Mouse (Mus musculus) intestine, embryonic 16.5 days (tissue): ENCODE measurements around the gene Tln2. TPM values are rescaled to one million over a fixed set of nuclear protein-coding genes. Genes with fewer than 3 reads are reported as not detected.
A peak's percentile ranks its signal among the peaks of the same experiment; 100 is the strongest.

Experiments used
- ATAC-seq: fragments of 200-750 bp; cut with Nextera tagmentation; 2 replicates; pipeline ENCODE4 v1.8.0; 2017; ENCODE audit warnings: moderate TSS enrichment, moderate library complexity
- H3K27ac ChIP-seq: fragments of 300-500 bp; sonication (generic); 2 replicates; pipeline ENCODE4 v1.5.1; 2014; ENCODE audit warnings: mild to moderate bottlenecking, low read length
- H3K27me3 ChIP-seq: fragments of 300-500 bp; sonication (generic); replicated peaks from 2 replicates; pipeline ENCODE4 v1.6.1; 2014; ENCODE audit warnings: low read length, control low read depth, mixed read lengths; ENCODE audit not compliant: control insufficient read depth, insufficient read depth
- H3K36me3 ChIP-seq: fragments of 300-500 bp; sonication (generic); 2 replicates; pipeline ENCODE4 v1.6.1; 2014; ENCODE audit warnings: low read length, control low read depth; ENCODE audit not compliant: control insufficient read depth, insufficient read depth
- H3K4me1 ChIP-seq: fragments of 300-500 bp; sonication (generic); 2 replicates; pipeline ENCODE4 v1.6.1; 2014; ENCODE audit warnings: low read length, control low read depth, mixed read lengths; ENCODE audit not compliant: control insufficient read depth, insufficient read depth
- H3K4me2 ChIP-seq: fragments of 300-500 bp; sonication (generic); 2 replicates; pipeline ENCODE4 v1.6.1; 2014; ENCODE audit warnings: low read depth, low read length, control low read depth
- H3K4me3 ChIP-seq: fragments of 300-500 bp; sonication (generic); 2 replicates; pipeline ENCODE4 v1.5.1; 2014; ENCODE audit warnings: mild to moderate bottlenecking, low read length
- H3K9ac ChIP-seq: fragments of 300-500 bp; sonication (generic); 2 replicates; pipeline ENCODE4 v1.6.1; 2014; ENCODE audit warnings: low read depth, low read length
- H3K9me3 ChIP-seq: fragments of 300-500 bp; sonication (generic); 2 replicates; pipeline ENCODE4 v1.6.1; 2016; ENCODE audit warnings: low read length, control low read depth; ENCODE audit not compliant: control insufficient read depth
- WGBS: fragments of 180-500 bp; shearing (Covaris S2); extraction: QIAGEN DNeasy Blood & Tissue Kit; methylation state at CpG from one replicate; pipeline ENCODE4 v1.1.7; 2014; 5-methylcytosine and 5-hydroxymethylcytosine counted together
- polyA plus RNA-seq: library from polyadenylated mRNA; unstranded; fragments of >200 nt; fragmentation: Nextera tagmentation; extraction: Ambion mirVana; gene quantifications from 2 replicates; pipeline ENCODE4 v1.2.1, GENCODE M21; 2015

Gene Tln2
- polyA plus RNA-seq, 1 experiment from 2014 or later: 19.8 TPM

GRCm38 (mm10) chr9:67265513-67265912 lies 294.0 kb downstream of the Tln2 start:
- Histone ChIP-seq H3K36me3 (no peaks in the 10 kb centered on the region), H3K4me2 (no peak overlapping the region), H3K9me3 (no peaks in the 10 kb centered on the region), H3K4me3 (no peak overlapping the region), H3K9ac (no peak overlapping the region), H3K27ac (no peak overlapping the region), H3K4me1 (peaks cover 27% of the 10 kb centered on the region), H3K27me3 (no peaks in the 10 kb centered on the region)
- WGBS: 67% methylated on average over 11 of the region's 11 CpGs
- ATAC-seq: no peak

GRCm38 (mm10) chr9:67264896-67265295 lies 294.6 kb downstream of the Tln2 start:
- WGBS: 55% methylated on average over 2 of the region's 2 CpGs
- Histone ChIP-seq H3K4me3 (no peak overlapping the region), H3K9ac (no peak overlapping the region), H3K27ac (no peak overlapping the region), H3K4me1 (peaks cover 22% of the 10 kb centered on the region), H3K27me3 (no peaks in the 10 kb centered on the region), H3K4me2 (no peak overlapping the region), H3K9me3 (no peaks in the 10 kb centered on the region), H3K36me3 (no peaks in the 10 kb centered on the region)
- no peak for ATAC-seq

GRCm38 (mm10) chr9:67260835-67261599 lies 298.5 kb downstream of the Tln2 start:
- peaks cover 20% of the 10 kb centered on the region for H3K4me1 ChIP-seq
- 37% methylated on average over 13 of the region's 13 CpGs for WGBS
- H3K4me3 ChIP-seq: no peak overlapping the region
- peak overlapping the region; percentile 32 for H3K4me2 ChIP-seq
- no peak overlapping the region for H3K9ac ChIP-seq
- no peaks in the 10 kb centered on the region for H3K9me3 ChIP-seq
- peak; percentile 89 for ATAC-seq
- no peaks in the 10 kb centered on the region for H3K27me3 ChIP-seq
- no peaks in the 10 kb centered on the region for H3K36me3 ChIP-seq
- H3K27ac ChIP-seq: peak overlapping the region; percentile 62

GRCm38 (mm10) chr9:67250141-67250540 lies 309.4 kb downstream of the Tln2 start:
- 0 out of 2 replicates have a peak, but pooled peaks cover 3% of the 10 kb centered on the region for H3K4me1 ChIP-seq
- H3K36me3 ChIP-seq: peaks cover 3% of the 10 kb centered on the region
- no peaks in the 10 kb centered on the region for H3K27me3 ChIP-seq
- H3K4me3 ChIP-seq: no peak overlapping the region
- H3K9me3 ChIP-seq: peaks cover 2% of the 10 kb centered on the region; the same call in 1 of the 2 replicates
- no peak overlapping the region for H3K9ac ChIP-seq
- WGBS: 44% methylated on average over 2 of the region's 2 CpGs
- ATAC-seq: no peak
- no peak overlapping the region for H3K4me2 ChIP-seq
- H3K27ac ChIP-seq: no peak overlapping the region

GRCm38 (mm10) chr9:67247365-67247950 lies 312.0 kb downstream of the Tln2 start:
- H3K4me2 ChIP-seq: no peak overlapping the region
- WGBS: 90% methylated on average over 10 of the region's 10 CpGs
- no peaks in the 10 kb centered on the region for H3K27me3 ChIP-seq
- no peak for ATAC-seq
- 0 out of 2 replicates have a peak, but pooled peaks cover 3% of the 10 kb centered on the region for H3K4me1 ChIP-seq
- H3K4me3 ChIP-seq: no peak overlapping the region
- no peak overlapping the region for H3K9ac ChIP-seq
- H3K36me3 ChIP-seq: 0 out of 2 replicates have a peak, but pooled peaks cover 2% of the 10 kb centered on the region
- no peak overlapping the region for H3K27ac ChIP-seq
- H3K9me3 ChIP-seq: peaks cover 3% of the 10 kb centered on the region; the same call in 1 of the 2 replicates

GRCm38 (mm10) chr9:67245265-67245664 lies 314.2 kb downstream of the Tln2 start:
- Histone ChIP-seq H3K27me3 (no peaks in the 10 kb centered on the region), H3K4me1 (0 out of 2 replicates have a peak, but pooled peaks cover 1% of the 10 kb centered on the region), H3K27ac (no peak overlapping the region), H3K9me3 (peaks cover 3% of the 10 kb centered on the region; the same call in 1 of the 2 replicates), H3K4me2 (no peak overlapping the region), H3K4me3 (no peak overlapping the region), H3K9ac (no peak overlapping the region), H3K36me3 (0 out of 2 replicates have a peak, but pooled peaks cover 2% of the 10 kb centered on the region)
- no peak for ATAC-seq
- WGBS: 95% methylated on average over 2 of the region's 2 CpGs

- no peak overlapping the region for H3K4me3 ChIP-seq
Measured at GRCm38 (mm10) chr9:67241683-67242082, 317.8 kb downstream of the Tln2 start.

GRCm38 (mm10) chr9:67240456-67240855 lies 319.0 kb downstream of the Tln2 start:
- H3K9me3 ChIP-seq: peaks cover 3% of the 10 kb centered on the region; the same call in 1 of the 2 replicates
- no peaks in the 10 kb centered on the region for H3K27me3 ChIP-seq
- H3K4me3 ChIP-seq: no peak overlapping the region
- H3K9ac ChIP-seq: no peak overlapping the region
- no peak for ATAC-seq
- WGBS: 83% methylated on average over 9 of the region's 9 CpGs
- H3K27ac ChIP-seq: no peak overlapping the region
- H3K4me2 ChIP-seq: no peak overlapping the region
- no peaks in the 10 kb centered on the region for H3K36me3 ChIP-seq
- peaks cover 9% of the 10 kb centered on the region for H3K4me1 ChIP-seq

More at GRCm38 (mm10) chr9:67241683-67242082, 317.8 kb downstream of the Tln2 start:
- peaks cover 3% of the 10 kb centered on the region; the same call in 1 of the 2 replicates for H3K9me3 ChIP-seq
- 0 out of 2 replicates have a peak, but pooled peaks cover 2% of the 10 kb centered on the region for H3K36me3 ChIP-seq
- H3K4me1 ChIP-seq: peaks cover 2% of the 10 kb centered on the region
- no peak for ATAC-seq
- whole genome bisulfite sequencing: 81% methylated on average over 5 of the region's 5 CpGs
- no peak overlapping the region for H3K4me2 ChIP-seq
- no peak overlapping the region for H3K27ac ChIP-seq
- no peaks in the 10 kb centered on the region for H3K27me3 ChIP-seq
- no peak overlapping the region for H3K9ac ChIP-seq

- Histone ChIP-seq H3K9me3 (no peaks in the 10 kb centered on the region), H3K4me1 (peaks cover 13% of the 10 kb centered on the region), H3K4me3 (no peak overlapping the region), H3K27me3 (no peaks in the 10 kb centered on the region), H3K27ac (no peak overlapping the region), H3K9ac (no peak overlapping the region), H3K36me3 (no peaks in the 10 kb centered on the region), H3K4me2 (no peak overlapping the region)
- ATAC-seq: no peak
- 63% methylated on average over 3 of the region's 3 CpGs for WGBS
Measured at GRCm38 (mm10) chr9:67236987-67237386, 322.5 kb downstream of the Tln2 start.
